Mouse (Mus musculus) heart, postnatal 10 days (tissue): ENCODE measurements around the gene Dcun1d3. TPM values are rescaled to one million over a fixed set of nuclear protein-coding genes. Genes with fewer than 3 reads are reported as not detected.

Source experiments
- DNase-seq, 2 experiments: peaks; one replicate each; pipeline ENCODE4 v3.0.0; 2021
- intact Hi-C: fragments of 180-260 bp; cut with DNase I; formaldehyde crosslinking; loops from one replicate; pipeline ENCODE4 v1.15.1; 2025
- total RNA-seq, 2 experiments: library from RNA; stranded (reverse); gene quantifications; 2 replicates each; pipeline ENCODE4 v1.2.3; 2021

Gene Dcun1d3
- total RNA-seq, result 10 to 100 TPM; 12.2 to 14.0 TPM

DNA sequence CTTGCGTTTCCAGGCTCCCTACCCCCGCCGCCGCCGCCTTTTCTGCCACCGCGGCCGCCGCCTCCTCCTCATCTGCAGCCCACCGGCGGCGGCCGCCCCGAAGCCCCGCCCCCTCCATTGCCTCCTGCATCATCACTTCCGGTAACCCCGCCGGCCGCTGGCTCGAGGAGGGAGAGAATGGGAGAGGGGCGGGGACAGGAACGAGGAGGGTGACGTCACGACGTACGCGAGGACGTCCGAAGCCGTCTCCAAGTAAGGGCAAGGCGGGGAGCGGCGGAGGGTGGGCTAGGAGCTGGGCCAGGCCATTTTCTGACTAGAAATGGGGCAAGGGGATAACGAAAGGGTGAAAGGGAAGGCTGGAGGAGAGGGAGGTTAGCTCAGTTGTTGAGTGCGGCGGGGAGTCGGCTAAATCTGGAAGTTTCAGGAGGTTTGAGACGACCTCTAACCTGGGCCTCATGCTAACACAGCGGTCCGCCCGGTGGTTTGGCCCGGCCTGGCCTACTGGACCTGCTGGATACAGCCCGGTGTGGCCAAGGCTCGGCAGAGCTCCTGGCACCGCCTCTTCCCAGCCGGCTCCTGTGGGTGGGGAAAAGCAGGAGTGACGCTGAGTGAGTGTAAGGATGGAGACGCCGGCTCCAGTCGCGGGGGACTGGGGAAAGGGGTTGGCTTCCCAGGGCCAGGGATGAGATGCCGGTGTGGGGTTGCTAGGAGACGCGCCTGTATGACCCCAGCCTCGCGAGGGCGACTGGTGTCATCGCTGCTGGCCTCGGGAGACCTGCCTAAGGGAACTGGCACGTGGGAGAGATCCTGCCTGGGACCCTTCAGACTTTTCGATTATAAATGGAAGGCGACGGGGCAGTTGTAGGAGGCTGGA is at the start of gene Dcun1d3, which contains the start of gene Lyrm1:
Gene Dcun1d3 (minus strand): TSS at position 660 of the 874 bp plus-strand sequence.
Gene Lyrm1 (plus strand): TSS at position 223 of the 874 bp plus-strand sequence.
- intact Hi-C loops, result loop anchor here (5.0 kb wide), 2 partner anchors 174 to 201 kb away; partner anchors contain the start of genes Dnah3 and Thumpd1

DNA sequence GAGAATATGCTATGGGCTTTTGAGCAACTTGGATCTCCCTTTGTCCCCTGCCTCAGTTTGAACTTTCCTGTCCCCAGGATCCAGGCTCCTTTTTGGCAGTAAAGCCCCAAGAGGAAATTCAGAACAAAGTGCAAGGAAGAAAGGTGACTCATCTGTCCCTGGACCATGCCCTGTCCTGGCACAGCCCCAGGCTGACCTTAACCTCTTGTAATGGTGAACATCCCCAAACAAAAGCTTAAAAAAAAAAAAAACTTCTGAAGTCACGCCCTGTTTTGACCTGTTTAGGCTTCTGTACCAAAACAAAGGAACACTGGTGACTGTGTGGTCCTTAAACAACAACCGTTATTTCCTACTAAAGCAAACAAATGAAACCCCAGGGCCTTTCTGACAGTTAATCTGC is 45.5 kb upstream of the Dcun1d3 start:
- intact Hi-C loops, result no loop called here
- DNase-seq, result peak in 1 of 2 experiments; percentile 20

More for the DNA sequence above, at the start of gene Dcun1d3, which contains the start of gene Lyrm1:
- DNase-seq, result peak; percentile 98 to 99

DNA sequence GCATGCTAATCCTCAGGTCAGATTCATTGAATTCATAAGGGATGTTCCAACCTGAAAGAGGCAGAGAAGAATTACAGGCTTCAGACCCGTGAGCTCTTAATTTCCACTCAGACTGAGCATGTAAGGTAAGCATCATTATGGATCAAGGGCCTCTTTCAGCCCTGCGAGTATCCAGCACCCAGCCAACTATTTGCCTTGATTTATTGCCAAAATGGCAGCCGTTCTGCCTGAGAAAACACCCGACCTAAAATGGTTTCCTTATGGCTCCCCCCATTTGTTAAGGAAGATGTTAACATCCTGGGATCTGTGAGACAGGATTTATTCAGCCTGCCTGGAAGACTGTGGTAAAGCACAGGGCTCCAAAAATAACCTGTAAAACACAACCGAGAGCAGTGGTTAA is 40.9 kb upstream of the Dcun1d3 start:
- intact Hi-C loops, result no loop called here
- DNase-seq, result no peak

DNA sequence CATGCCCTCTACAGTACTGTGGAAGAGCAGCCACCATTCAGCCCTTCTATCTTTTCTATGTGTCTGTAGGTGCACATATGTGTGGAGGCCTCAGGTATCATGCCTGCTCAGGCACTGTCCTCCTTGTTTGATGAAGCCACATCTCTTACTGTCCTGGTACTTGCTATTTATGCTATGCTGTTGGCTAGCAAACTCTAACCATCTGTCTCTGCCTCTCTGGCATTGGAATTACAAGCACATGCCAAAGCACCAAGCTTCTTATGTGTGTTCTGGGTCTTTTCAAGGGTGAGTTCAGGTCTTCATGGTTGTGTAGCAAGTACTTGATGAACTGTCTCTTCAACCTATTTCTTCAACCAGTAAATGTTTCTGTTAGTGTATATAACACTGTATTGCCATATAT is 40.2 kb upstream of the Dcun1d3 start:
- intact Hi-C loops, result no loop called here

DNA sequence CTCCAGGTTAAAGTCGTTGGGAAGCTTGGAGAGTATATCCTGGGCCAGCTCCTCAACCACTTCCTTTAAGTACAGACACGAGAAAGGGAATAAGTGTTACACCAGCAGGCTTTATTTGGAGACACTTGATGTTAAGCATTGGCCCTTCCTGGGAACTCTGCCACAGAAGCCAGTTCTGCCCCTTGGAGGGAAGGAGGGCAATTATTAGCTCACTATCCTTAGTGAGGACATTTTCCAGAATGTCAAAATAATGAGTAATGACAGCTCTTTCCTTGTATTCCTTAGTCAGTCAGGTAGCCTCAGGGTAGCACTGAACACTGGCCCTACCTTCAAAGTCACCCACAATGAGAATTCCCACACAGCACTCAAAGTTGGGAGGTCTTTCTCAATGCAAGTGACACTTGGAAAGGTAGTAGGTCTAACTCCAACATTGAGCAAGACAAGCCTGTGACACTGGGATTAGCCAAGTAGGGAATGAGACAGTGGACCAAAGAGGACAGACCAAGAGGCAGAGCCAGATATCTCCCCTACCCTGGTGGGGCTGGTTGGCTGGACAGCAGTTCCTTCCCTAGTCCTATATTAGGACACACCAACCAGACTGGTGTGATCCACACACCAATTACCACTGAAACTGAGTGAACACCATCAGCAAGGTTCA is 32.8 kb upstream of the Dcun1d3 start:
- no peak for DNase-seq
- intact Hi-C loops, result no loop called here

More for the DNA sequence above, 40.2 kb upstream of the Dcun1d3 start:
- no peak for DNase-seq

DNA sequence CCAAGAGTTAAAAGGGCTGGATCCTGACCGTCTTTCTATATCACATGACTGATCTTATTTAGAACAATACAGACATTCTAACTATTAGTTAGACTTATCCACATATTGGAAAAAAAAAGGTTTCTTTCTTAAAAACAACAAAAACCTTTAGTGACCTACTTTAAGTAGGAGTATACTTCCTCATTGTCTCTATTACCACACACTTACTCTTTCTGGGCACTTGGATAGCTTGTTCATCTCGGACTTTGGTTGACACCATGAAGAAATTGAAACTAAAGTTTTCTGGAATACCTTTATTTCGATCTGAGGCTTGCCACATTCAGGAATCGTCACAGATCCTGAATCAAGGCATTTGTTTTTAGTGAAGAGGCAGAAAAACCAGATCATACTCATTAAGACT is 25.0 kb upstream of the Dcun1d3 start:
- no peak for DNase-seq
- intact Hi-C loops, result no loop called here

DNA sequence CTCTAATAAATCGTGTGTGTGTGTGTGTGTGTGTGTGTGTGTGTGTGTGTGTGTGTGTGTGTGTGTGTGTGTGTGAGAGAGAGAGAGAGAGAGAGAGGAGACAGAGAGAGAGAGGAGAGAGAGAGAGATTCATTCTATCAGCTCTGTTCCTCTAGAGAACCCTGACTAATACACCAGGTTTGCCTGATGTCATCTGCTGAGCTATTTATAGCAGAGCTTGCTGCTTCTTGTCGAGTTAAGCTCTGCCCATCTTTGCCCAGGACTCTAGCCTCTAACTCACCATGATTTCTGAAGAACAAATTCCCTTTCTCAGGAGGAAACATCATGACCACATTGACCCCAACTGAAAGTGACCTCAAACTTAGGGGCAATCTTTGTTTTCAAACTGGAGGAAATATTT is 24.4 kb upstream of the Dcun1d3 start:
- DNase-seq, result peak; percentile 35 to 46
- intact Hi-C loops, result no loop called here

DNA sequence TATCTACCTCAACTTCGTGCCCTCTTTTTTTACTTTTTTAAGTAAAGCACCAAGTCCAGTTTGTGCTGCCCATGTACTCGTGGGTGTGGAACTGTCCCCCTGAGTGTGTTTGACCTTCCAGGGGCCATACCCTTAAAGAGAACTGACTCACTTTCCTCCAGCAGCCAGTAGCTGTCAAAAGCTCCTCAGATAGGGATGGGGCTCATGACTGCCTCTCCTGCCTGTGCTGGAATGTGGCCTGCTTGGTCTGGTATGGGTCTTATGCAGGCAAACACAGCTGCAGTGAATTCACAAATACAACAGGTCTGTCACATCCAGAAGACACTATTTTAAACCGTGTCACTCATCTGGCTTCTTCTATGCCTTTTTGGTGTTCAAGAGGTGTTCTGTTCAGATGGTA is 15.6 kb upstream of the Dcun1d3 start:
- DNase-seq, result no peak
- intact Hi-C loops, result no loop called here

DNA sequence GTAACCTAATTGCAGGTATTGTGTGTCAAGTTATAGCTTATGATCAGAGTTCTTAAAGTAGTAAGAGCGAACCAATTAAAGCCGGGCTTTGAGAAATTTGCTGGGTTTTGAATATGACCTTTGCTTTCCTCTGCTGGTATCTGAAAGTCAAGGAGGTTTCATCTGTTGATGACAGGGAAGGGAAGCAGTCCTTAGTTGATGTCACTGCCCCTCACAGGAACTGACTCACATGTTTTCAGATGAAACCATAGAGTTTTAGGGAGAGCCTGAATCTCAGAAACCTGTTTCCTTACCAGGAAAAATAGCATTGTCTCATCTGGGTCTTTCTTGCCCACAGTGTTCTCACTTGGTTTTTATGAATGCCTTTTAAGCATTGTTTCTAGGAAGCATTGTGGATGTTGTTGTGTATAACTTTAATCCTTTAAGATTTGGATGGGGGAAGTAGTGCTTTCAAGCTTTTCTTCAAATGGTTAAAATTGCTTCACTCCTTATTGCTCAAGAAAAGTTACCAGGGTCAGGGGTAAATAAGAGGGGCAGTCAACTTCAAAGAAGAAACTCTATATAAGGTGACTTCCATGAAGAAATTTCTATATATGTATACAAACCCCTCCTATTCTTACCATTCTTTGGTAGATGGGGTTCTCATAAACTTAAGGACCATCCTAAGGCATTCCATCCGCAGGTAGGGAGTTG is 10.6 kb upstream of the Dcun1d3 start:
- DNase-seq, result no peak
- intact Hi-C loops, result no loop called here

DNA sequence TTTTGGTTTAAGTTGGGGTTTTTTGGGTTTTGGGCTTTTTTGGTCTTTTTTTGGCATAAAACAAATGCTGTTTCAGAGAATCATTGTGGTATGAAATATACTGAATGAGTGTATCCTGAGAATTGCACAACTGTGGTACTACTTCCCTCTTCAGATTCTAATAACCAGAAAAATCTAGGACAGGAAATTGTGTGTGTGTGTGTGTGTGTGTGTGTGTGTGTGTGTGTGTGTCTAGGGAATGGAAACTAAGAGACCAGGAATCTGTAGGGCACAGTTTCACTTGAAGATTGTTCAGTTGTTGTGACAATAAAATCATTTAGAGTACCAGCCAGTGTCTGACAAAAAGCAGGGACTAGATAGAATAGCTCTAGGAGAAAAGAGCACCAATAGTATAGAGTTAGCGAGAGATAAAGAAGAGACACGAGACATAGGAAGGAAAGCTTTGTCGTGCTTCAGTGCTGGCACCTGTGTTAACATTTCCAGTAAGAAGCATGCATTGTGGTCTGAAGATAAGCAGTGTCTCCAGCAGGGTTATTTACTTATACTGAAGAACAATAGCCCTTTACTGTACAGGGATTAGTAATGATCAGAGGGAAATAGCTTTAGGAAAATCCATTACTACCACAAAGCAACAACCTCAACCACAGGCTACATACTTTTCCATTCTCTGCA is 3.4 kb upstream of the Dcun1d3 start:
- intact Hi-C loops, result loop anchor here (5.0 kb wide), 2 partner anchors 177 to 198 kb away; partner anchors contain the start of genes Dnah3 and Thumpd1
- no peak for DNase-seq

DNA sequence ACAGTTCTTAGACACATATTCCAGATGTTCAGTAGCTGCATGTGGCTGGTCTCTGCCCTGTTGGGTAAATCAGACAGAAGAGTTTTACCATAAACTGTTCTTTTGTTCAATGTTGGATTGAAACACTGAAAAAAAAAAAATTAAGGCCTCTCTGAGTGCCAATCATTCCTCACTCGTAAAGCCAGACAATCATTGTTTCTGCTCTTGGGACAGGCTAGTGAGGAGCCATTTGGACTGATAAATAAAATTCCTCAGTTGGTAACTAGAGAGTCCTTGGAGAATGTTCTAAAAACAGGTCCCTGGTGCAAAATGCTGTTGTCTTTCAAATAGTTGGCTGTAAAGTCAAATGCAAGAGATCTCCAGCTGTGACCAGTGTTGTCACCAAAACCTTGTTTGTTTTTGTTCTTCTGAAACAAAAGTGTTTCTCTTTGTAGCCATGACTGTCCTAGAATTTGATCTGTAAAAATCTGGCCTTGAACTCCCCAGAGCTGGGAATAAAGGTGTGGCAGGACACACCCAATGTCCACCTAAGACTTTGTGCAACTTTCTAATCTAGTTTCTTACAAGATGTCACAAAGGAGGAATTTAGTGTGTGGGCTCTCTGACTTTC is 2.3 kb upstream of the Dcun1d3 start:
- no peak for DNase-seq

DNA sequence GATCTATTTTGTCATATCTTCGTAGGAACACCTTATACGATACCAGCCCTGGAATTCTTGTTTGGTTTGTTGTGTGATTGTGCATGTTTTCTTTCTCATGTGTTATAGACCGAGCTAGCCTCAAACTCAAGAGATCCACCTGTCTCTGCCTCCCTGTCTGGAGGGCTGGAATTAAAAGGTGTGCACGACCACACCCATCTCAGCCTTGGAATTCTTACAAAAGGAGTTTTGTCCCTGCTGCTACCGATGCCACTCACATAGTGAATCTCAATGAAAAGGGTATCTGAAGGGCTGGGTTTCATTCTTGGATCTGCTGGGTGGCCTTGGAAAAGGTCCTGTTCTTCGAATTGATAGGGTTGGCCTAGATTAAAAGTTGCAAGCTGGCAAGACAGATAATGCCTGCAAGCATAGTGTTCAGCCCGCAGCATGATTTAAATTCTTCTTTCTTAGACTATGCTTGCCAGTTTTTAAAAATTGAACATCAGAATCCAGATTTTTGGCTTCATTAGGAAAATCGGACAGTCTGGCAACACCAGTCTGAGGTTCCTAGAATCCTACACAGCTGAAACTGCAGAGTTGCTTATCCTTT is 1.5 kb upstream of the Dcun1d3 start:
- intact Hi-C loops, result loop anchor here (5.0 kb wide), 2 partner anchors 175 to 200 kb away; partner anchors contain the start of genes Dnah3 and Thumpd1
- DNase-seq, result no peak

More for the DNA sequence above, 2.3 kb upstream of the Dcun1d3 start:
- intact Hi-C loops, result loop anchor here (5.0 kb wide), 2 partner anchors 176 to 199 kb away; partner anchors contain the start of genes Dnah3 and Thumpd1

DNA sequence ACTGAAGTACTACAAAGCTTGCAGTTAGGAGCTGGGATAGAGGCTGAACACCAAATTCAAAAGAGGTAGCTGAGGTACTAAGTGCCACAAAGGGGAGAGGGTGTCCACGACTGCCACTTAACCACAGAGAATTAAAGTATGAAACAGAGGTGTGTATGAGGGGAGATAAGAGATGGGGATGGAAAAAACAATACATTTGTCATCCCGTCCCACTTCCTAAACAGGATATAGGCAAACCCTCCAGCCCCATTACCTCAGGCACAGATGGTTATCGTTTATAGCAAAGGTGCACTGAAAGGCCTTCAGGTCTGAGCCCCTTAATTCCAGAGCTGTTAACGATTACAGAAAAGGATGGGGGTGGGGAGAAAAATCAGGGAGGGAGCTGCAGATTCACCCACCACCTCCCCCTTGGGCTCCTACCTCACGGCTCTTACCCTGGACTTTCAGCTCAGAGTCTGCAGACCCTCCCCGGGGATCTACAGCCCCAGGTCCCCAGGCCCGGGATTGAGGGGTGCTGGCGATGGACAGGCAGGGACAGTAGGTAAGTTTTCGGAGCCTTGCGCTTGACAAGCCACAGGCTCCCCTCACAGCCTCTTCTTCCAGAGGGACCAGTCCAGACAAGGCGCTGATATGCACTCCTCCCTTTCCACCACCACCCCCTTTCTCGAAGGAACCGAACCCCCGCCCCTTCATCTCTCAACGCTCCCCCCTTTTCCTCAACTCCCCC is 1.1 kb downstream of the Dcun1d3 start:
- intact Hi-C loops, result loop anchor here (5.0 kb wide), 3 partner anchors 103 to 202 kb away; partner anchors contain the start of genes Dnah3, Eri2, Rexo5 and Thumpd1
- no peak for DNase-seq

DNA sequence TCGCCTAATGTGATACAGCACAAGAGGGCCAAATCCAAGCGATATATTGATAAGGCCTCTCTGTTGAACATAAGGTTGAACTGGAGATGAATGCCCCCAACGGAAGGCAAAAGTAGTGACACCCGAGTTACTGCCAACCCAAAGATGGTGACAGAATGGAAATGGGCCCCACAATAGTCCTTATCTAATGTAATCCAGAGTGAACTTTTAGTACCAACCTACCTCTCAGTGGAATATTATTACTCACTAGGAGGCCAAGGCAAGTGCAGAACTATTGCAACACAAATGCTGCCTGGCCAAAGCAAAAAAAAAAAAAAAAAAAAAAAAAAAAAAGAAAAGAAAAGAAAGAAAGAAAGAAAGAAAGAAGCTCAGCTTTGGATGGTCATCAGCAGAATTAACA is 3.4 kb downstream of the Dcun1d3 start:
- DNase-seq, result no peak
- intact Hi-C loops, result loop anchor here (5.0 kb wide), 1 partner anchor 100 kb away; the partner anchor contains the start of genes Eri2 and Rexo5

DNA sequence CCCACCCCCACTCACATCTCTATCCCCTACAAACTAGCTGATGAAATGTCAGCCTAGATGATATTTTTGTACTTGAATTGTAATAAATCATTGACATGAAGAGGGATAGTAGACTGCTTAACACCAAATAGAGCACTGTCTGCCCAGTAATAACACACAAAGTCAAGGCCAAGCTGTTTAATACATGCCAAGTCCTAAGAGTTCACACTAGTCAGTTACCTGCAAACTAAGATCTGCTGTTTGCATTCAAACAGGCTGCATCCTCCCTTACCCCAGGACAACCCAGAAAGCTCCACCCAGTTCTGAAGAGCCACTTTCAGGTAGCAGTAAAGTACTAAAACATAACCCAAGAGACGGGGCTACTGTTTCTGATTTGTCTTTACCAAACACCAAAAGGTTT is 3.9 kb downstream of the Dcun1d3 start:
- intact Hi-C loops, result loop anchor here (5.0 kb wide), 1 partner anchor 100 kb away; the partner anchor contains the start of genes Eri2 and Rexo5
- DNase-seq, result no peak

DNA sequence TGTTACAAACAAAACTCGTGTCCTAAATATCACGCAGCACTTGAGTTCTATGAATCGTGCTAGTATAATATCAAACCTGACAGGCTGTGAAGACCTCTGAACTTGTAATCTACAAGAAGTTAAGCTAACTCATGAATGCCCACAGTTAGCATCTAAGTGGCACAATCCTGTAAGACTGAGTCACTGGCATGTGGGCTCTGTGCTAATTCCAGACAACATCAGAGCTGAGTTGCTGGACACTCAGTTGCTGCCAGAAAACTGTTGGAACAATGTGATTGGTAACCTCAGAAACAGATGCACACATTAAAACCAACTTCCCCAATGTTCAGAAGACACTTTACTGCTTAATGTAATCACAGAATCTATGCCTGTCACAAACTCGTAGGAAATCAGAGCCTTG is 8.2 kb downstream of the Dcun1d3 start:
- no peak for DNase-seq
- intact Hi-C loops, result no loop called here

DNA sequence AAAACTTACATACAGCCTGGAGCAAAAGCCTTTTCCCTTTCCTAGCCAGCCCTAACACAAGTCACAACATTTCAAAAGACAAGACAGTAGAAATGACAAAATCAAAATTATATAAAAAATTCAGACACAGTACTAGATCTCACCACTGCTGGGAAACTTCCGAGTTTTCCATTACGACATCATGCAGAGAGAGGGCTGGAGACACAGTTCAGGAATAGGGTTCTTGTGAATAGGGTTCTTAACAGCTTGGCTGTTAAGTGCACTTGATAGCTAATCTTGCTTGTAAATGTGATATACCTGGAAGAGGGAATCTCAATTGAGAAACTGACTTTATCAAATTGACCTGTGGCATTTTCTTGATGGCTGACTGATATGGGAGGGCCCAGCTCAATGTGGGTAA is 14.9 kb downstream of the Dcun1d3 start:
- intact Hi-C loops, result no loop called here
- DNase-seq, result no peak

DNA sequence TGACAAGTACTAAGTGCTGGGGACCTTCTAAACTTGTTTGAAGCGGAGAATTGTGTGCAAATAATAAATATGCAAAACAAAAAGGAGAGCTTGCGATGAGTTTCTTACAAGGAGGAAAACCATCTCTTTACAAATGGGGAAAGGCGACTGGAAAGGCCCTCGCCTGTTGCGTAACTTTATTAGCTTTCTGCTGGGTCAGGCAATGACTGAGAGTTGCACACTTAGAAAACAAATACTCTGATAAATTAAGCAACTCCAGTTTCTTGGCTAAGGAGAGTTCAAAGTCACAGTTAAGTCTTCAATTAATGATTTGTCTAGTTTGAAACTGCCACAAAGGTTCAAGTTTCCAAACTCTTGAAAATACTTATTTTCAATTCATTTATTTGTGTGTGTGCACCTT is 15.8 kb downstream of the Dcun1d3 start:
- intact Hi-C loops, result no loop called here
- DNase-seq, result no peak

DNA sequence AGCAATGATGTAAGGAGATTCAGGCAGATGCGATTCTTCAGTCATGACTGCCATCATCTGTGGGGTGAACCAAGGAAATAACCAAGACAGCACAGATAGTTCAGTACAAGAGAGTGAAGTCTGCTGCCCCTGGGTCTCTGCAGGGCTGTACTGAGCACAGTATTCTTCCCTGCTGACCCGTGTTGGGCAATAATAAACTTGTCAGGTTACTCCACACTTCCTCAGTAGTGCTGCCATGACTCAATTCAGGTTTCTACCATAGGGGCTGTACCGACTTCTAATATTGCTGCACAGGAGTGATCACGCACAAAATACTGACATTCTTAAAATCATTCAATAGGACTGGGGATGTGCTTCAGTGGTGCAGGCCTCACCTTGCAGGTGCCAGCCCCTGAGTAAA is 16.9 kb downstream of the Dcun1d3 start:
- no peak for DNase-seq
- intact Hi-C loops, result no loop called here
